Mouse (Mus musculus) adrenal gland, postnatal 36 days (tissue): ENCODE results near the gene Nup210l. TPM values are rescaled to one million over a fixed set of nuclear protein-coding genes. Genes with fewer than 3 reads are reported as not detected.

Experiments
- DNase-seq, 2 experiments: peaks; one replicate each; pipeline ENCODE4 v3.0.0; 2021; ENCODE audit warnings: mixed read lengths in 1 of 2
- total RNA-seq, 2 experiments: library from RNA; stranded (reverse); gene quantifications; 2 replicates each; pipeline ENCODE4 v1.2.3; 2021

Gene Nup210l
- total RNA-seq, 2 experiments from 2014 or later: 0.66 TPM

- DNase-seq: no peak
Measured at GRCm38 (mm10) chr3:90094453-90094852, 9.5 kb upstream of the Nup210l start.

DNA sequence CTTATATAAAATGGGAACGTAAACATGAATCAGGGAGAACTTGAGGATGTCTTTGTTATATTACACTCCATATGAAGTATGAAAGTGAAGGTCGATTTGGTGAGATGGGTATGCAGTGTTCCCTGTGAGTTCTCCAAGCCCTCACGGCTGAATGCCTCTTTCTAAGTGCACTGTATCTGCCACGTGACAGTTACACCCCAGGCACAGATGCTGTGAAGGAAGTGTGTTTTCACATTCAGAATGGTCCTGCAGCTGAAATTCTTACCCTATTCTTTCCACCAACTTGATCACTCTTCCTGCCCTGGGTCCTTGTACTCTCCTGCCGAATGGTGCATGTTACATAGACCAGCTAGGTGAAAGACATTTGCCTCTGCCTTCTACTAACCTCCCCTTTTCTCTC is 6.0 kb upstream of the Nup210l start:
- no peak for DNase-seq

DNA sequence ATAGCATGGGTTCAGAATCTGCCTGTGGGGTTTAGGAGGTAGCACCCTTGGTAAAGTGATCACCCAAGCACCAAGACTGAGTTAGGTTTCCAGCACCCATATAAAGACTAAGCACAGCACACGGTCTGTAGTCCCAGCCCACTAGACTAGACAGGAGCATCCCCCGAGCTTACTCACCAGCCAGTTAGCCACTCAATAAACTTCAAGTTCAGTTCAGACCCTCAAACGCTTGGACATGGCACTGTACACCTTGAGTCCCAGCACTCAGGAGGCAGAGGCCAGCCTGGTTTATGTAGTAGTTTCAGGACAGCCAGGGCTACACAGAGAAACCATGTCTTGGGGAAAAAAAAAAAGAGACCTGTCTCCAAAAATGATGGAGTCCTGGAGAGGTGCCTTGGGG is 2.9 kb upstream of the Nup210l start:
- DNase-seq: no peak

GRCm38 (mm10) chr3:90101673-90102072 is 2.3 kb upstream of the Nup210l start:
- no peak for DNase-seq

DNA sequence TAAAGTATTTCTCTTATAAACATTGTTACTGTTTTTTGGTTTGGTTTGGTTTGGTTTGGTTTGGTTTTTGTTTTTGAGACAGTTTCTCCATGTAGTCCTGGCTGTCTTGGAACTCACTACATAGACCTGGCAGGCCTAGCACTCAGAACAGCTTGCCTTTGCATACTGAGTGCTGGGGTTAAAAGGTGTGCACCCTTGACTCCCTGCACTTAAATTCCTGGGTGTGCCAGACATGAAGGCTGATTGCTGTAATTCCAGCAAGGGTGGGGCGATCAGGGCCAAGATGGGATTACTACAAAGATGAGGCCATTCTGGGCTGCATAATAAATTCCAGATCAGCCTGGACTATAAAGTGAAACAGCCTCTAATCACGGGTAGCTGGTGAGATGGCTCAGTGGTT is 1.7 kb upstream of the Nup210l start:
- no peak for DNase-seq

GRCm38 (mm10) chr3:90103176-90103575 is 756 bp upstream of the Nup210l start:
- DNase-seq: no peak

- DNase-seq: no peak
Measured at GRCm38 (mm10) chr3:90111706-90112105, 7.8 kb downstream of the Nup210l start.

DNA sequence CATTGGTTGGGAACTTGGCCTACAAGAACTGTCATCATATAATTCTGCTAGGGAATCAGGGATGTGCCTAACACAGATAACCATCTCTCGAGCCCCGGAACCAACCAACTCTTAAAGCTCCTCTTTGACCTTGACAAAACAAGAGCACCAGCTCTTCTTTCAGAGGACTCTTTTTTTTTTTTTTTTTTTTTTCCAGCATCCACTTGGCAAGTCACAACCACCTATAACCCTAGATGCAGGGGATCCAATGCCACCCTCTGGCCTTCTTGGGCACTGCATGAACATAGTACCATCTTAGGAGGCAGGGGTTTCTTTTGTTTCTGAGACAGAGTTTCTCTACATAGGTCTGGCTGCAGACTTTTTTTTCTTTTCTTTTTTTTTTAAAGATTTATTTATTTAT is 10.4 kb downstream of the Nup210l start:
- DNase-seq: peak; percentile 30 to 38

DNA sequence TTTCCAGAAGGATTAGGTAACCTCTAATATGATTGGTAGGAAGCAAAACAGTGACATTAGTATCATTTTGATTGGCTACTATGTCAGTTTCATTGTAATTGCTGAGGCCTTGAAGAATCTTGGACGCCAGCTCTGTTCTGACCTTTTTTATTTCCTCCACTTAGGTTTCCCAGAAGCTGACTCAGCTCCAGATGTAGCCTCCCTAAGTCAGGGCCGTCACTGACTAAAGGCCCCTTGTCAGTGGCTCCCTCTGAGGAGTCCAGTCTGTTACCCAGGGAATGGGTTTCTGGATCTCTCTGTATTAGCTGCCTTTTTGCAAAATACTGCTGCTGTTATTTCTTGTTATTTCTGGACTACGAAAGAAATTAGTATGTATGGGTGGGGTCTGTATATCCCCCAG is 11.6 kb downstream of the Nup210l start:
- DNase-seq: peak; percentile 54 to 59

DNA sequence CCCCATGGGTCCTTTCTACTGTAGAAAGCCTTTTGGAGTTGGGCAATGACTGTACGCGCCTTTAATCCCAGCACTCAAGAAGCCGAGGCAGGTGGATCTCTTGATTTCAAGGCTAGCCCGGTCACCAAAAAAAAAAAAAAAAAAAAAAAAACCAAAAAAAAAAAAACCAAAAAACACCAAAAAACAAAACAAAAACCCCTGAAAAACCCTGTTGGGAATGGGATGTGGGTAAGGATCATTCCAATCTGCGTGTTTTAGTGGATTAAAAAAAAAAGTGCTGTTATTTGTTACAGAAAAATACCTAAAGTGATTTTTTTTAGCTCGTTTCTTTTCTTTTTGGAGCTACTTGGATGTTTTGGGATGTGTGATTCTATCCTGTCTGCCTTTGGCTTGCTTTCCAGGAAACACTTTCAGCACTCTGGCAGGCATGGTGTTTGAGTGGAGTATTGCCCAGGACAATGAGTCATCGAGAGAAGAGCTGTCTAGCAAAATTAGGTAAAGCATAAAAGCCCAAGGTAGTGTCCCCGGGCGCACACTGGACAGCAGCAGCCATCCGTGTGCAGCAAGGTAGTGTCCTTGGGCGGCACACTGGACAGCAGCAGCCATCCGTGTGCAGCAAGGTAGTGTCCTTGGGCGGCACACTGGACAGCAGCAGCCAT is 14.3 kb downstream of the Nup210l start:
- peak; percentile 64 to 84 for DNase-seq

GRCm38 (mm10) chr3:90122036-90122435 is 18.1 kb downstream of the Nup210l start:
- peak; percentile 70 to 78 for DNase-seq

DNA sequence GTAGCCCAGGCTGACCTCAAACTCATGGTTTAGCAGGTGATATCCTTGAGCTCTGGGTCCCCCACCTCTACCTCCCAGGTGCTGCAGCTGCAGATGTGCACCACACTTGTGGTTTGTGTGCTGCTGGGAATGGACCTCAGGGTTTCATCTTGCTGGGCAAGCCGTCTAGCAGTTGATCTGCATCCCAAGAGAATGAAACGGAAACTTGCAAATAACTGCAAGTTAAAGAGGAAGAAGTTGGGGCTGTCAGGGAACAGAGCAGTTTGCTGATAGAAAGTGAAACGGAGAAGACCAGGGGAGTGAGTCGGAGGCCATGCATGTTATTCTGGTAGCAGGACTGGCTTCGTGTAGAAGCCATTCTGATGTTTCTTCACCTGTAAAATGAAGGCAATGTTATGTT is 21.8 kb downstream of the Nup210l start:
- no peak for DNase-seq

DNA sequence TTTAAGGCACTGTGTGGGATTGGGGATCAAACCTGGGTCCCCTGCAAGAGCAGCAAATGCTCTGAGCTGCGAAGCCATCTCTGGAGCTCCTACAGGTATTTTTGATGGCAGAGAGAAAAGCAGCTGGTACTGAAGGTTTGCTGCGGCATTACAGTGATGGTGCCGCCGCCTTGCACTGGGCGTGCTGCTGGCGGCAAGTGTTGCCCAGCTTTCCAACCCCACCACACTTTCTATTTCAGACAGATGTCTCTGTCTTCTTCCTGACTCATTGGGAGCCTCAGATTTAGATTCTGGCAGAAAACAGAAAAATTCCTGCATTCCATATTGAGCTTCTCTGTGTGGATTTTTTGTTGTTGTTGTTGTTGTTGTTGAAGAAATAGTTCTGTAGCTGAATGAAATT is 23.9 kb downstream of the Nup210l start:
- no peak for DNase-seq

DNA sequence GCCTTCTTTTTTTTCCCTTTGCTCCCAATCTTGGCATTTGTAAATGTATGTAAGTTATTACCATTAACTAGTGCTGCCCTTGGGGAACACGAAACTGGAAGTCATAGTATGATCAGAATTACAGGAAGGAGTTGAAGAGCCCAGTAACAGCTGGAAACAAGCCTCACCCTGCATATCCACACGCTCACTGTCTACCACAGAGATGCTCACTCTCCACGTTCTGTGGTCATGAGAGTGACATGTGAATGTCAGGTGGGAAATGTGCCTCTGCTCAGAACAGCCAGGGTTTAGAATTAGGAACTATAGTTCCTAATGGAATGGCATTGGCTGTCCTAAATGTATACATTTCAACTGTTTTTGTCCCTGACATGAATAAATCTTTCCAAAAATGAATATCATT is 28.8 kb downstream of the Nup210l start:
- DNase-seq: no peak

- no peak for DNase-seq
Measured at GRCm38 (mm10) chr3:90133331-90133730, 29.4 kb downstream of the Nup210l start.

GRCm38 (mm10) chr3:90134483-90134882 is 30.6 kb downstream of the Nup210l start:
- peak; percentile 63 to 65 for DNase-seq

- peak in 1 of 2 experiments; percentile 18 for DNase-seq
Measured at GRCm38 (mm10) chr3:90134993-90135392, 31.1 kb downstream of the Nup210l start.

DNA sequence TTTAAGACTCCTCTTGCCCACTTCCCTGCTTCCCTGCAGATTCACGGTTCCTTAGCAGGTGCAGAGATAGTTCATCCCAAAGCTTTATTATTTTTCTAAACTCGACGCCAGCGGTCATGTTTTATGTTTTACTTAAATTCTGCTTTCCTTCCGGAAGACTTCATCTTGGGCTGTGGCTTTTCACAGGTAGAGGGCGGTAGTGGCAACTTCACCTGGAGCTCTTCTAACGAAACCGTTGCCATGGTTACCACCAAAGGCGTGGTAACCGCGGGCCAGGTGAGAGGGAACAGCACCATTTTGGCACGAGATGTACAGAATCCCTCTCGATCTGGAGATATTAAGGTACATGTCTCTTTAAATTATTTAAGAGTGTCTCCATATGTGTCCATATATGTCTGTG is 32.7 kb downstream of the Nup210l start:
- no peak for DNase-seq

GRCm38 (mm10) chr3:90137606-90138005 is 33.7 kb downstream of the Nup210l start:
- DNase-seq: no peak

- peak; percentile 54 to 60 for DNase-seq
Measured at GRCm38 (mm10) chr3:90139962-90140361, 36.0 kb downstream of the Nup210l start.

DNA sequence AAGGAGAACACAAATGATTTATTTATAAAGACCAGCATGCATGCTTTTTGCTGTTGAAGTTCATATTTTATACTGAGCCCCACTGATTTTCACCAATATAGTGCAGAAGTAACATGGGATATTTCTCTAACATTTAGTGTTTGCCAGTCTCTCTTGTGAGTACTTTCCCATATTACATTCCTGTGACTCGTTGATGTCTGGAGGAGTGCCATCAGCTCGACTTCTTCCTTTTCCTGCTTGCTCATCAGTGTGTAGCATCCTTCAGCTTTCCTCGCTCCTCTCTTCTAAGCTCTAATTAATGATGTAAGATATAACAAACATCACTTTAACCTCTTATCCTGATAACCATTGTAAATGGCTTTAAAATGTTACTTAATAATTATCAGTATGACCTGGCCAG is 41.5 kb downstream of the Nup210l start:
- DNase-seq: peak in 1 of 2 experiments; percentile 32

GRCm38 (mm10) chr3:90146651-90147050 is 42.7 kb downstream of the Nup210l start:
- no peak for DNase-seq

DNA sequence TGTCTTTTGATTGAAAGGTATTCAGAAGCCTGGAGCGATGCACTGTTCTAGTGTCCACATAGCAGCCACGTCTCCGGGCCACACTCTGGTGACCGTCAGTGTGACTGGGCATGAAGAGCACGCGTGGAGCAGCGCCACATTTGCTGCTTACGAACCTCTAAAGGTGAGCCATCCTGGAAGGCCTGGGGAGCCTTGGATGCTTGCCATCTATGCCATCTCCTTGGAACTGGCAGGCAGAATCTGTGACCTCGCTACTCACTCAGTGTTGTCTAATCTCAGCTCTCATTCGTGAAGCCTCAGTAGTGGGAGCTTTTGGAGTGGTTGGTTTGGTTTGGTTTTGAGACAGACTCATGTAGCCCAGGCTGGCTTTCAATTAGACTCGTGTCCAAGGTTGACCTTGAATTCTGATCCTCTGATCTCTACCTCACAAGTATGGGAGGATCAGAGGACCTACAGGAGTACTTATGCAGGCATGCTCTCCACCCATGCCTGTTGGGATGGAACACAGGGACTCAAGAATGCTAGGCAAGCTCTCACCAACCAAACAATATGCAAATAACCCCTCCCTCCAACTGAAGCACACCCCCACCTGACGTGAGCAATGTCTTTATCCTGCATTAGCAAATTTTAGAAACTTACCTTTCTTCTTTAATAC is 47.3 kb downstream of the Nup210l start:
- DNase-seq: peak; percentile 43 to 54

DNA sequence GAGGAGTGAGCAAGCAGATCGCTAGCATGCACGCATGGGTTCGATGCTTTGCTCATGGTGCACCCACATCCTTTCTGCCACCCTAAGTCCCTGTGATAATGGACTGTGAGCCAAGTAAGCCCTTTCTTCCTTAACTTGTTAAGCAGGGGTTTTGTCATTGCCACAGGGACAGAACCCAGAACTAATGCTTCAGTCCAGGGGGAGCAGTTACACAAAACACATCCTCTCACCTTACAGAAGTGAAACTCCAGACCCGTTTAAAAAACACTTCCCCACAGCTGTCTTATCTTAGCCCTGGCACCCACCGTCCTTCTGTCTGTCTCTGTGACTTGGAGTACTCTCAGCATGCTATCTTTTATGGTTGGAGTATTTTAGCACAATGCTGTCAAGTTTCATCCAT is 52.1 kb downstream of the Nup210l start:
- DNase-seq: no peak
